Mouse (Mus musculus) olfactory bulb, adult 2 months (tissue): ENCODE measurements around the gene Enox1. TPM values are rescaled to one million over a fixed set of nuclear protein-coding genes. Genes with fewer than 3 reads are reported as not detected.

Source experiments
- H3K27ac ChIP-seq: fragments of 200-500 bp; 2 replicates; pipeline ENCODE4 v1.5.1; 2012; ENCODE audit warnings: low read depth, low read length; ENCODE audit not compliant: insufficient read depth
- H3K4me1 ChIP-seq: fragments of 200-500 bp; 2 replicates; pipeline ENCODE4 v1.6.1; 2012; ENCODE audit warnings: low read length; ENCODE audit not compliant: control insufficient read depth, insufficient read depth
- H3K4me3 ChIP-seq: fragments of 200-500 bp; 2 replicates; pipeline ENCODE4 v1.5.1; 2012; ENCODE audit warnings: mild to moderate bottlenecking, low read depth, low read length, moderate library complexity; ENCODE audit not compliant: insufficient read depth
- CTCF ChIP-seq: fragments of 200-500 bp; IDR thresholded peaks from 2 replicates; pipeline ENCODE4 v1.5.1; 2012; ENCODE audit warnings: low read depth, mild to moderate bottlenecking, low read length, moderate library complexity; ENCODE audit not compliant: insufficient read depth
- POLR2A ChIP-seq: fragments of 200-500 bp; IDR thresholded peaks from 2 replicates; pipeline ENCODE4 v1.6.1; 2012; ENCODE audit warnings: mild to moderate bottlenecking, low read depth, low read length, moderate library complexity; ENCODE audit not compliant: insufficient read depth
- WGBS: fragments of 180-500 bp; shearing (Covaris S2); methylation state at CpG from one replicate; pipeline ENCODE4 v1.1.7; 2018; 5-methylcytosine and 5-hydroxymethylcytosine counted together
- polyA plus RNA-seq: library from polyadenylated mRNA; stranded (reverse); fragments of >200 nt; gene quantifications from 2 replicates; pipeline ENCODE4 v1.2.4, GENCODE M21; 2012; ENCODE audit warnings: low replicate concordance; ENCODE audit not compliant: missing spikeins, insufficient read depth, insufficient read length

Gene Enox1
- polyA plus RNA-seq, 1 experiment, result not detected

- WGBS, result 45% methylated on average over 5 of the region's 5 CpGs
- H3K4me3 ChIP-seq, result no peak overlapping the region
- no peak overlapping the region for H3K27ac ChIP-seq
- no peak for TF ChIP-seq CTCF
- no peak for TF ChIP-seq POLR2A
- peaks cover 11% of the 10 kb centered on the region for H3K4me1 ChIP-seq
Measured at GRCm38 (mm10) chr14:77559792-77560191, 403.2 kb downstream of the Enox1 start.

- Histone ChIP-seq H3K4me3 (no peak overlapping the region), H3K4me1 (peaks cover 12% of the 10 kb centered on the region), H3K27ac (no peak overlapping the region)
- TF ChIP-seq CTCF, result no peak
- no peak for TF ChIP-seq POLR2A
- 79% methylated on average over 6 of the region's 6 CpGs for WGBS
Measured at GRCm38 (mm10) chr14:77561808-77562583, 405.4 kb downstream of the Enox1 start.

DNA sequence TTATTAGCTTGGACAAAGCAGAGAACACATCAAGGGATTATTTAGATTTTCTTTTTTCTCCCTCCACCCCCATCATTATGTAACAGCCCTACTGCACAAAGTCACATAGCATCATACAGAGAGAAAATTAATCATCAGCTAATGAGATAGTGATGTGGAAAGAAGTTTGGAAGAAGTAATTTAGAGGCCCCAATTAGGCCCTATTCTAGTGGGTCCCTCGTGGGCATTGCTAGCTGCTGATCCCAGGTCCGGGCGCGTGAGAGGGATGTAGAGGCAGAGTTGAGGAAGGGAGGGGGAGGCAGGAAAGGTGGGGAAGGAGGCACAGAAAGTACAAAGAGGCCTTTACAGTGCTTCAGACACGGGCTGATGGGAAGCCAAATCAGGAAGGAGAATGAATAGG is 407.4 kb downstream of the Enox1 start:
- Histone ChIP-seq H3K4me1 (peaks cover 12% of the 10 kb centered on the region), H3K27ac (no peak overlapping the region), H3K4me3 (no peak overlapping the region)
- WGBS, result 54% methylated on average over 5 of the region's 5 CpGs
- TF ChIP-seq POLR2A, result no peak
- no peak for TF ChIP-seq CTCF

GRCm38 (mm10) chr14:77567120-77567519 is 410.6 kb downstream of the Enox1 start:
- Histone ChIP-seq H3K27ac (no peak overlapping the region), H3K4me3 (no peak overlapping the region), H3K4me1 (peaks cover 8% of the 10 kb centered on the region; the same call in 1 of the 2 replicates)
- TF ChIP-seq CTCF, result no peak
- TF ChIP-seq POLR2A, result no peak
- WGBS, result 89% methylated on average over 2 of the region's 2 CpGs

DNA sequence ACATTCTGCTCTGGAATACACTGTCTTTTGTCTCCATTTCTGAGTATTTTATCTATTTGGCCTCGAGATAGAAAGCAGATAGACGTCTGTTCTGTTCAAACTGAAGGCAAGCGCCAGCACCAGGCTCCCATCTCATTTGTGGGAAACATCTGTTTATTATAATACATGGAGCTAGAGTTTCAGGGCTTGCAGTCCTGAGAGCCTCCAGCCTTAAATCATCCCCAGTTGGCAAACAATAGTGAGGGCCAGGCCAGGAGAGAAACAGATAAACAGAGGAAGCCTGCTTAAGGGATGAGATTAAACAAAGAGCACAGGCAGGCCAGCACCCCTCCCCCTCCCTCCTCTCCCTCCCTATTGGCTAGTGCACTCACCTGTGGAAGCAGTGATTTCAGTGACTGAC is 417.9 kb downstream of the Enox1 start:
- Histone ChIP-seq H3K4me1 (peaks cover 5% of the 10 kb centered on the region; the same call in 1 of the 2 replicates), H3K27ac (no peak overlapping the region), H3K4me3 (no peak overlapping the region)
- WGBS, result 66% methylated on average over 3 of the region's 3 CpGs
- no peak for TF ChIP-seq POLR2A
- no peak for TF ChIP-seq CTCF

GRCm38 (mm10) chr14:77576411-77576810 is 419.8 kb downstream of the Enox1 start:
- TF ChIP-seq POLR2A, result no peak
- no peak for TF ChIP-seq CTCF
- Histone ChIP-seq H3K27ac (no peak overlapping the region), H3K4me3 (no peak overlapping the region), H3K4me1 (peaks cover 14% of the 10 kb centered on the region)
- 93% methylated on average over 5 of the region's 5 CpGs for WGBS

GRCm38 (mm10) chr14:77577481-77578251 is 421.1 kb downstream of the Enox1 start:
- Histone ChIP-seq H3K4me3 (no peak overlapping the region), H3K4me1 (peaks cover 18% of the 10 kb centered on the region), H3K27ac (no peak overlapping the region)
- 41% methylated on average over 18 of the region's 18 CpGs for WGBS
- TF ChIP-seq POLR2A (no peak), CTCF (no peak)

DNA sequence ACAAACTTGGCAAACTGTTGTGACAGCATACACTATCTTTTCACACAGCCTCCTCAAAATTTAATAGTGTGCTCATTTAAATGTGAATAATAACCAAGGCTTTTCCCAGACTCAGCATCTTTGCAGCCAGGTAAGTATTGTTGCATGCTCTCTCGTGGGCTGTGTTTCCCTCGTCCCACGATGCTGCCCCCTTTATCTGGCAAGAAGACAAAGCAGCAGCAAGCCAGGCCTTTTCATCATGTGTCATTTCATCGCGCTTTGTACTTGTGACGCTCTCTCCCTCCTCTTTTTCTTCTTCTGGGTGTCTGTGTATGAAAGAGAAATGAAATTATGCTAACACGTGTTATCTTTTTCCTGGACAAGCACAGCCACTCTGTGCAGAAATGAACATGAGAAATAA is 421.8 kb downstream of the Enox1 start:
- TF ChIP-seq CTCF (no peak), POLR2A (no peak)
- peaks cover 18% of the 10 kb centered on the region for H3K4me1 ChIP-seq
- H3K4me3 ChIP-seq, result no peak overlapping the region
- H3K27ac ChIP-seq, result no peak overlapping the region
- 63% methylated on average over 7 of the region's 7 CpGs for WGBS
